Mouse (Mus musculus) MEL (cell line): ENCODE measurements at regions not wholly inside any gene's neighbourhood (a gene's known extent, or its start where the extent isn't known, plus 50 kb on each side); places are given as distances from the start of the nearest gene placed in this dataset.

Source experiments
- DNase-seq: peaks from one replicate; pipeline ENCODE4 v3.0.0; 2011; ENCODE audit warnings: low read depth, low spot score
- H3K27ac ChIP-seq: 2 replicates; pipeline ENCODE4 v1.5.1; 2012; ENCODE audit warnings: low read depth, mild to moderate bottlenecking, control low read depth, low read length, moderate library complexity; ENCODE audit not compliant: control insufficient read depth
- H3K27me3 ChIP-seq, 2 experiments: fragments of 150-350 bp in 1 of 2; sonication (generic) in 1 of 2; 2 replicates each; pipeline ENCODE4 v1.6.1; 2012; ENCODE audit warnings: low read length in 2 of 2, mild to moderate bottlenecking in 2 of 2, improper control_type of control experiment in 1 of 2, moderate library complexity in 1 of 2; ENCODE audit not compliant: insufficient read depth in 2 of 2, control insufficient read depth in 1 of 2
- H3K36me3 ChIP-seq, 2 experiments: 2 replicates each; pipeline ENCODE4 v1.6.1; 2012 to 2014; ENCODE audit warnings: low read length in 2 of 2, improper control_type of control experiment in 1 of 2, inconsistent platforms in 1 of 2, mild to moderate bottlenecking in 1 of 2; ENCODE audit not compliant: insufficient read depth in 2 of 2, control insufficient read depth in 1 of 2
- H3K4me1 ChIP-seq, 2 experiments: fragments of 150-350 bp in 1 of 2; sonication (generic) in 1 of 2; 2 replicates each; pipeline ENCODE4 v1.6.1; 2012; ENCODE audit warnings: low read length in 2 of 2, improper control_type of control experiment in 1 of 2, mild to moderate bottlenecking in 1 of 2; ENCODE audit not compliant: insufficient read depth in 2 of 2, control insufficient read depth in 1 of 2
- H3K4me3 ChIP-seq, 2 experiments: fragments of 150-350 bp in 1 of 2; sonication (generic) in 1 of 2; 2 replicates each; pipeline ENCODE4 v1.5.1; 2012; ENCODE audit warnings: low read depth in 2 of 2, low read length in 2 of 2, mild to moderate bottlenecking in 2 of 2, moderate library complexity in 2 of 2, control low read depth in 1 of 2, improper control_type of control experiment in 1 of 2; ENCODE audit not compliant: control insufficient read depth in 1 of 2, insufficient read depth in 1 of 2
- H3K79me2 ChIP-seq: 2 replicates; pipeline ENCODE4 v1.6.1; 2012; ENCODE audit warnings: mild to moderate bottlenecking, low read length, moderate library complexity; ENCODE audit not compliant: control insufficient read depth, poor library complexity, insufficient read depth
- H3K9ac ChIP-seq: 2 replicates; pipeline ENCODE4 v1.6.1; 2012; ENCODE audit warnings: low read depth, mild to moderate bottlenecking, control low read depth, low read length, moderate library complexity; ENCODE audit not compliant: control insufficient read depth, poor library complexity, severe bottlenecking
- H3K9me3 ChIP-seq: fragments of 150-350 bp; sonication (generic); replicated peaks from 2 replicates; pipeline ENCODE4 v1.6.1; 2012; ENCODE audit warnings: mild to moderate bottlenecking, low read length, improper control_type of control experiment, moderate library complexity; ENCODE audit not compliant: insufficient read depth
- CHD1 ChIP-seq: IDR thresholded peaks from 2 replicates; pipeline ENCODE4 v1.6.1; 2012; ENCODE audit warnings: low read depth, mild to moderate bottlenecking, inconsistent platforms, low read length, improper control_type of control experiment
- CTCF ChIP-seq, 3 experiments: IDR thresholded peaks in 2 of 3; conservative IDR thresholded peaks in 1 of 3; 2 replicates each; pipeline ENCODE4 v1.5.1; 2011 to 2012; ENCODE audit warnings: low read length in 3 of 3, low read depth in 2 of 3, mild to moderate bottlenecking in 2 of 3, improper control_type of control experiment in 1 of 3, inconsistent platforms in 1 of 3, mixed read lengths in 1 of 3, moderate library complexity in 1 of 3; ENCODE audit not compliant: control insufficient read depth in 1 of 3, insufficient read depth in 1 of 3, poor library complexity in 1 of 3, severe bottlenecking in 1 of 3
- GABPA ChIP-seq: IDR thresholded peaks from 2 replicates; pipeline ENCODE4 v1.6.1; 2012; ENCODE audit warnings: low read depth, mild to moderate bottlenecking, inconsistent platforms, low read length, improper control_type of control experiment, moderate library complexity
- GATA1 ChIP-seq: IDR thresholded peaks from 2 replicates; pipeline ENCODE4 v1.6.1; 2011; ENCODE audit warnings: low read depth, low read length, improper control_type of control experiment
- HCFC1 ChIP-seq: IDR thresholded peaks from 2 replicates; pipeline ENCODE4 v1.6.1; 2012; ENCODE audit warnings: low read depth, mild to moderate bottlenecking, inconsistent platforms, low read length, improper control_type of control experiment, moderate library complexity
- JUND ChIP-seq: IDR thresholded peaks from 2 replicates; pipeline ENCODE4 v1.6.1; 2011; ENCODE audit warnings: low read depth, mild to moderate bottlenecking, improper control_type of control experiment, low read length
- KAT2A ChIP-seq: conservative IDR thresholded peaks from 2 replicates; pipeline ENCODE4 v1.6.1; 2012; ENCODE audit warnings: low read depth, low read length, improper control_type of control experiment, inconsistent platforms
- MAFK ChIP-seq: IDR thresholded peaks from 2 replicates; pipeline ENCODE4 v1.6.1; 2011; ENCODE audit warnings: low read depth, mild to moderate bottlenecking, low read length, improper control_type of control experiment, borderline replicate concordance
- MAX ChIP-seq: IDR thresholded peaks from 2 replicates; pipeline ENCODE4 v1.6.1; 2011; ENCODE audit warnings: low read length, improper control_type of control experiment
- MAZ ChIP-seq: IDR thresholded peaks from 2 replicates; pipeline ENCODE4 v1.6.1; 2012; ENCODE audit warnings: low read depth, mild to moderate bottlenecking, inconsistent platforms, low read length, improper control_type of control experiment
- MEF2A ChIP-seq: IDR thresholded peaks from 2 replicates; pipeline ENCODE4 v1.6.1; 2014; ENCODE audit warnings: low read depth, mild to moderate bottlenecking, inconsistent platforms, low read length, improper control_type of control experiment; ENCODE audit not compliant: poor library complexity, insufficient replicate concordance, severe bottlenecking; ENCODE audit errors: extremely low read depth
- MXI1 ChIP-seq: IDR thresholded peaks from 2 replicates; pipeline ENCODE4 v1.6.1; 2011; ENCODE audit warnings: mild to moderate bottlenecking, low read depth, low read length, improper control_type of control experiment
- MYB ChIP-seq: IDR thresholded peaks from 2 replicates; pipeline ENCODE4 v1.6.1; 2011; ENCODE audit warnings: mild to moderate bottlenecking, low read depth, low read length, improper control_type of control experiment
- MYC ChIP-seq: IDR thresholded peaks from 2 replicates; pipeline ENCODE4 v1.6.1; 2011; ENCODE audit warnings: low read depth, mild to moderate bottlenecking, low read length, improper control_type of control experiment, moderate library complexity
- NRF1 ChIP-seq: IDR thresholded peaks from 2 replicates; pipeline ENCODE4 v1.6.1; 2014; ENCODE audit warnings: low read depth, mild to moderate bottlenecking, inconsistent platforms, low read length, improper control_type of control experiment, moderate library complexity; ENCODE audit not compliant: poor library complexity, insufficient read depth, severe bottlenecking
- POLR2A ChIP-seq, 2 experiments: IDR thresholded peaks; 2 replicates each; pipeline ENCODE4 v1.6.1; 2011 to 2012; ENCODE audit warnings: low read length in 2 of 2, mild to moderate bottlenecking in 2 of 2, control low read depth in 1 of 2, improper control_type of control experiment in 1 of 2, low read depth in 1 of 2, moderate library complexity in 1 of 2; ENCODE audit not compliant: control insufficient read depth in 1 of 2, insufficient read depth in 1 of 2, poor library complexity in 1 of 2
- POLR2AphosphoS5 ChIP-seq: IDR thresholded peaks from 2 replicates; pipeline ENCODE4 v1.6.1; 2012; ENCODE audit warnings: low read depth, borderline replicate concordance, mild to moderate bottlenecking, inconsistent platforms, low read length, moderate library complexity, mixed read lengths
- SMC3 ChIP-seq: IDR thresholded peaks from 2 replicates; pipeline ENCODE4 v1.6.1; 2011; ENCODE audit warnings: low read depth, low read length, improper control_type of control experiment
- TCF12 ChIP-seq: IDR thresholded peaks from 2 replicates; pipeline ENCODE4 v1.6.1; 2014; ENCODE audit warnings: low read depth, mild to moderate bottlenecking, inconsistent platforms, low read length, improper control_type of control experiment, moderate library complexity
- UBTF ChIP-seq: IDR thresholded peaks from 2 replicates; pipeline ENCODE4 v1.6.1; 2012; ENCODE audit warnings: low read depth, mild to moderate bottlenecking, inconsistent platforms, low read length, improper control_type of control experiment, moderate library complexity, borderline replicate concordance; ENCODE audit not compliant: insufficient read depth
- USF1 ChIP-seq: IDR thresholded peaks from 2 replicates; pipeline ENCODE4 v1.6.1; 2014; ENCODE audit warnings: low read depth, mild to moderate bottlenecking, inconsistent platforms, low read length, improper control_type of control experiment, moderate library complexity
- USF2 ChIP-seq, 2 experiments: IDR thresholded peaks; 2 replicates each; pipeline ENCODE4 v1.6.1; 2011 to 2012; ENCODE audit warnings: improper control_type of control experiment in 2 of 2, low read length in 2 of 2, borderline replicate concordance in 1 of 2, inconsistent platforms in 1 of 2, low read depth in 1 of 2, mild to moderate bottlenecking in 1 of 2; ENCODE audit not compliant: insufficient read depth in 1 of 2
- ZMIZ1 ChIP-seq: IDR thresholded peaks from 2 replicates; pipeline ENCODE4 v1.6.1; 2012; ENCODE audit warnings: low read depth, mild to moderate bottlenecking, inconsistent platforms, low read length, improper control_type of control experiment, moderate library complexity

- TF ChIP-seq UBTF (no peak), TCF12 (no peak), NRF1 (no peak), MAFK (no peak), HCFC1 (no peak), CHD1 (no peak), SMC3 (no peak), MYB (no peak)
- Histone ChIP-seq H3K9me3 (no peaks in the 10 kb centered on the region), H3K9ac (no peak overlapping the region)
Measured at GRCm38 (mm10) chr11:84707772-84708171, 111.5 kb downstream of the Mrm1 start.

DNA sequence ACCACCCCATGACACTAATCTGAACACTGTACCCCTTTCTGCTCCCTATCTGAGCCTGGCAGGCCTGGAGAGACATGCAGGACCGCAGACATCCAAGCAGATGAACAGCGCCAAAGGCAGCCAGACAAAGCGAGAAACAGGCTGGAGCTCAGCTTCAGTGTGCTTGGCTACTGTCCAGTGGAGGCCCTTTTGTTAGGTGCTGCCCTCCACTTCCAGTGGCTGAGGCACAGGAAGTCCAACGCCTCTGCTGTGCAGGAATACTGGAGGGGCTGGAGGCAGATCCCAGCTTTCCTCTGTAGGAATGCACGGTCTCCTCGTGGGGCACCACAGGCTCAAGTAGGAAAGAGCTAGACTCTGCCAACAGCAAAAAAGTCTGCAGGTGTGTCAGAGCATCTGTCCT, 112.6 kb downstream of the Mrm1 start:
- no peak for TF ChIP-seq MAX
- no peak for TF ChIP-seq USF2 (IDR thresholded peaks at IDR 0.05; ENCODE audit: borderline replicate concordance in 1 of 2, insufficient read depth in 1 of 2, low read depth in 1 of 2, low read length in 2 of 2)
- no peak for TF ChIP-seq NRF1
- TF ChIP-seq CHD1 = no peak
- TF ChIP-seq POLR2A (IDR thresholded peaks at IDR 0.05; ENCODE audit: control insufficient read depth in 1 of 2, insufficient read depth in 1 of 2, low read depth in 1 of 2, low read length in 2 of 2, poor library complexity in 1 of 2) = no peak
- no peak for TF ChIP-seq GATA1
- no peak for TF ChIP-seq USF1
- TF ChIP-seq POLR2AphosphoS5 = no peak
- TF ChIP-seq MAFK = no peak
- TF ChIP-seq MXI1 = no peak
- TF ChIP-seq MEF2A = no peak
- no peak for TF ChIP-seq GABPA
- no peak for TF ChIP-seq CTCF (IDR thresholded peaks at IDR 0.05 in 2 of 3, conservative IDR thresholded peaks at IDR 0.05 in 1 of 3; ENCODE audit: control insufficient read depth in 1 of 3, insufficient read depth in 1 of 3, low read depth in 2 of 3, low read length in 3 of 3, poor library complexity in 1 of 3, severe bottlenecking in 1 of 3)
- TF ChIP-seq HCFC1 = no peak
- no peak for TF ChIP-seq MAZ
- no peak for TF ChIP-seq MYC
- no peak for TF ChIP-seq KAT2A
- no peak for TF ChIP-seq JUND
- TF ChIP-seq ZMIZ1 = no peak
- Histone ChIP-seq H3K9me3 (no peaks in the 10 kb centered on the region), H3K27me3 (peaks cover 2% of the 10 kb centered on the region in 2 experiments; a peak in 2 of 4 replicates), H3K27ac (no peak overlapping the region), H3K4me3 (no peak overlapping the region), H3K36me3 (peaks cover 0 to 12% of the 10 kb centered on the region in 2 experiments; a peak in 2 of 4 replicates), H3K4me1 (peaks cover 8 to 20% of the 10 kb centered on the region in 2 experiments), H3K79me2 (no peaks in the 10 kb centered on the region; the same call in 1 of the 2 replicates), H3K9ac (no peak overlapping the region)
- no peak for DNase-seq

More at GRCm38 (mm10) chr11:84707772-84708171, 111.5 kb downstream of the Mrm1 start:
- peaks cover 2 to 14% of the 10 kb centered on the region in 2 experiments for H3K4me1 ChIP-seq
- DNase-seq = no peak
- no peaks in the 10 kb centered on the region for H3K79me2 ChIP-seq
- no peak overlapping the region for H3K27ac ChIP-seq
- peaks cover 3 to 8% of the 10 kb centered on the region in 2 experiments for H3K27me3 ChIP-seq
- peaks cover 0 to 6% of the 10 kb centered on the region in 2 experiments; a peak in 2 of 4 replicates for H3K36me3 ChIP-seq
- H3K4me3 ChIP-seq = no peak overlapping the region
